Mouse (Mus musculus) ES-Bruce4 (cell line): ENCODE data around the gene Snrpb2.

Experiments used
- CTCF ChIP-seq: IDR thresholded peaks from one replicate; pipeline ENCODE4 v1.8.1; 2011; ENCODE audit warnings: low read depth, low read length
- EP300 ChIP-seq: IDR thresholded peaks from 2 replicates; pipeline ENCODE4 v1.6.1; 2011; ENCODE audit warnings: low read depth, low read length; ENCODE audit not compliant: insufficient read depth
- POLR2A ChIP-seq: IDR thresholded peaks from one replicate; pipeline ENCODE4 v1.8.1; 2011; ENCODE audit warnings: low read length; ENCODE audit not compliant: insufficient read depth

- TF ChIP-seq CTCF (no peak), POLR2A (no peak), EP300 (no peak)
Observed at GRCm38 (mm10) chr2:143034350-143035085, 28.3 kb upstream of the Snrpb2 start.
